Mouse (Mus musculus): ENCODE results near the gene Sapcd1. TPM values are rescaled to one million over a fixed set of nuclear protein-coding genes. Genes with fewer than 3 reads are reported as not detected.

Sapcd1 gene
- polyA plus RNA-seq, 1 experiment from 2014 or later: 3.2 TPM

- no peaks in the 10 kb centered on the region for H3K9me3 ChIP-seq (ENCODE audit: control insufficient read depth)
- no peak overlapping the region for H3K9ac ChIP-seq (ENCODE audit: low read depth, low read length)
- no peaks in the 10 kb centered on the region for H3K4me1 ChIP-seq (replicated peaks; ENCODE audit: control insufficient read depth, insufficient read depth, low read length)
- no peak overlapping the region for H3K4me3 ChIP-seq (ENCODE audit: low read depth, low read length)
- ATAC-seq: no peak
- no peak overlapping the region for H3K4me2 ChIP-seq (replicated peaks; ENCODE audit: low read depth)
- H3K27ac ChIP-seq (ENCODE audit: low read depth, low read length): no peak overlapping the region
- H3K27me3 ChIP-seq (replicated peaks; ENCODE audit: control insufficient read depth, insufficient read depth, low read length): no peaks in the 10 kb centered on the region
- 67% methylated on average over 4 of the region's 4 CpGs for WGBS
- H3K36me3 ChIP-seq (ENCODE audit: control insufficient read depth, insufficient read depth): no peaks in the 10 kb centered on the region
- no peak for TF ChIP-seq CTCF (IDR thresholded peaks at IDR 0.05; ENCODE audit: low read depth)
These were observed 48.2 kb downstream of the Sapcd1 start for GRCm38 (mm10) chr17:34979631-34980030.

- no peaks in the 10 kb centered on the region for H3K9me3 ChIP-seq (ENCODE audit: control insufficient read depth)
- no peak for TF ChIP-seq CTCF (IDR thresholded peaks at IDR 0.05; ENCODE audit: low read depth)
- no peaks in the 10 kb centered on the region for H3K4me1 ChIP-seq (replicated peaks; ENCODE audit: control insufficient read depth, insufficient read depth, low read length)
- 89% methylated on average over 27 of the region's 27 CpGs for WGBS
- no peak overlapping the region for H3K4me3 ChIP-seq (ENCODE audit: low read depth, low read length)
- no peaks in the 10 kb centered on the region for H3K36me3 ChIP-seq (ENCODE audit: control insufficient read depth, insufficient read depth)
- H3K27ac ChIP-seq (ENCODE audit: low read depth, low read length): no peak overlapping the region
- no peak overlapping the region for H3K9ac ChIP-seq (ENCODE audit: low read depth, low read length)
- ATAC-seq: no peak
- no peak overlapping the region for H3K4me2 ChIP-seq (replicated peaks; ENCODE audit: low read depth)
- H3K27me3 ChIP-seq (replicated peaks; ENCODE audit: control insufficient read depth, insufficient read depth, low read length): no peaks in the 10 kb centered on the region
These were observed 49.6 kb downstream of the Sapcd1 start for GRCm38 (mm10) chr17:34978239-34978638.

- Histone ChIP-seq H3K4me1 (replicated peaks; ENCODE audit: control insufficient read depth, insufficient read depth, low read length) (0 out of 2 replicates have a peak, but pooled peaks cover 6% of the 10 kb centered on the region), H3K4me2 (replicated peaks; ENCODE audit: low read depth) (no peak overlapping the region), H3K27ac (ENCODE audit: low read depth, low read length) (no peak overlapping the region), H3K4me3 (ENCODE audit: low read depth, low read length) (no peak overlapping the region), H3K27me3 (replicated peaks; ENCODE audit: control insufficient read depth, insufficient read depth, low read length) (no peaks in the 10 kb centered on the region), H3K36me3 (ENCODE audit: control insufficient read depth, insufficient read depth) (no peaks in the 10 kb centered on the region), H3K9me3 (ENCODE audit: control insufficient read depth) (no peaks in the 10 kb centered on the region), H3K9ac (ENCODE audit: low read depth, low read length) (no peak overlapping the region)
- WGBS: 94% methylated on average over 20 of the region's 20 CpGs
- TF ChIP-seq CTCF (IDR thresholded peaks at IDR 0.05; ENCODE audit: low read depth): no peak
- ATAC-seq: no peak
These were observed 50.8 kb downstream of the Sapcd1 start for GRCm38 (mm10) chr17:34977000-34977399.

Other genes starting within 250 kb of the Sapcd1 start
- 0.18 and 0.25 TPM in 2 replicates for gene Cyp21a1, start 223.5 kb downstream of the Sapcd1 start, polyA plus RNA-seq (2015; fragmentation: Nextera tagmentation; extraction: Ambion mirVana)
- 29.1 and 34.0 TPM in 2 replicates for gene Stk19, start 191.1 kb downstream of the Sapcd1 start, polyA plus RNA-seq (2015; fragmentation: Nextera tagmentation; extraction: Ambion mirVana)
- 42.5 and 44.2 TPM in 2 replicates for gene Dxo, start 191.0 kb downstream of the Sapcd1 start, polyA plus RNA-seq (2015; fragmentation: Nextera tagmentation; extraction: Ambion mirVana)
- gene Skiv2l, start 177.8 kb downstream of the Sapcd1 start, polyA plus RNA-seq (2015; fragmentation: Nextera tagmentation; extraction: Ambion mirVana): 18.3 and 20.8 TPM in 2 replicates
- 55.7 and 57.8 TPM in 2 replicates for gene Nelfe, start 177.6 kb downstream of the Sapcd1 start, polyA plus RNA-seq (2015; fragmentation: Nextera tagmentation; extraction: Ambion mirVana)
- gene Cfb, start 165.5 kb downstream of the Sapcd1 start, polyA plus RNA-seq (2015; fragmentation: Nextera tagmentation; extraction: Ambion mirVana): 84.8 and 94.9 TPM in 2 replicates
- gene Zbtb12, start 148.5 kb downstream of the Sapcd1 start, polyA plus RNA-seq (2015; fragmentation: Nextera tagmentation; extraction: Ambion mirVana): 0.74 and 1.1 TPM in 2 replicates
- not detected in 2 replicates for gene Gm20547, start 146.0 kb downstream of the Sapcd1 start, polyA plus RNA-seq (2015; fragmentation: Nextera tagmentation; extraction: Ambion mirVana)
- 60.3 and 66.2 TPM in 2 replicates for gene C2, start 129.8 kb downstream of the Sapcd1 start, polyA plus RNA-seq (2015; fragmentation: Nextera tagmentation; extraction: Ambion mirVana)
- gene Ehmt2, start 129.5 kb downstream of the Sapcd1 start, polyA plus RNA-seq (2015; fragmentation: Nextera tagmentation; extraction: Ambion mirVana): 35.8 and 40.3 TPM in 2 replicates
- 119 and 128 TPM in 2 replicates for gene Slc44a4, start 113.5 kb downstream of the Sapcd1 start, polyA plus RNA-seq (2015; fragmentation: Nextera tagmentation; extraction: Ambion mirVana)
- gene Neu1, start 96.8 kb downstream of the Sapcd1 start, polyA plus RNA-seq (2015; fragmentation: Nextera tagmentation; extraction: Ambion mirVana): 522 and 580 TPM in 2 replicates
- gene Hspa1b, start 68.8 kb downstream of the Sapcd1 start, polyA plus RNA-seq (2015; fragmentation: Nextera tagmentation; extraction: Ambion mirVana): 0.64 and 1.1 TPM in 2 replicates
- gene Gm20481, start 58.1 kb downstream of the Sapcd1 start, polyA plus RNA-seq (2015; fragmentation: Nextera tagmentation; extraction: Ambion mirVana): 0.43 TPM in 1 of 2 replicates, not detected in the other
- gene Hspa1a, start 55.9 kb downstream of the Sapcd1 start, polyA plus RNA-seq (2015; fragmentation: Nextera tagmentation; extraction: Ambion mirVana): 6.4 and 6.5 TPM in 2 replicates
- 0.22 and 0.25 TPM in 2 replicates for gene Hspa1l, start 55.3 kb downstream of the Sapcd1 start, polyA plus RNA-seq (2015; fragmentation: Nextera tagmentation; extraction: Ambion mirVana)
- gene Lsm2, start 46.2 kb downstream of the Sapcd1 start, polyA plus RNA-seq (2015; fragmentation: Nextera tagmentation; extraction: Ambion mirVana): 70.6 and 76.6 TPM in 2 replicates
- gene Vars, start 27.0 kb downstream of the Sapcd1 start, polyA plus RNA-seq (2015; fragmentation: Nextera tagmentation; extraction: Ambion mirVana): 74.0 and 84.2 TPM in 2 replicates
- gene Vwa7, start 11.4 kb downstream of the Sapcd1 start, polyA plus RNA-seq (2015; fragmentation: Nextera tagmentation; extraction: Ambion mirVana): 0.12 and 0.20 TPM in 2 replicates
- gene Msh5, start 18.7 kb upstream of the Sapcd1 start, polyA plus RNA-seq (2015; fragmentation: Nextera tagmentation; extraction: Ambion mirVana): 1.4 and 3.0 TPM in 2 replicates
- 290 and 312 TPM in 2 replicates for gene Clic1, start 21.9 kb upstream of the Sapcd1 start, polyA plus RNA-seq (2015; fragmentation: Nextera tagmentation; extraction: Ambion mirVana)
- 62.0 and 68.3 TPM in 2 replicates for gene Ddah2, start 31.0 kb upstream of the Sapcd1 start, polyA plus RNA-seq (2015; fragmentation: Nextera tagmentation; extraction: Ambion mirVana)
- gene Ly6g6c, start 37.4 kb upstream of the Sapcd1 start, polyA plus RNA-seq (2015; fragmentation: Nextera tagmentation; extraction: Ambion mirVana): 0.12 TPM in 1 of 2 replicates, not detected in the other
- 0.13 and 0.17 TPM in 2 replicates for gene Mpig6b, start 38.2 kb upstream of the Sapcd1 start, polyA plus RNA-seq (2015; fragmentation: Nextera tagmentation; extraction: Ambion mirVana)
- 2.2 TPM in 2 replicates for gene Ly6g6e, start 48.9 kb upstream of the Sapcd1 start, polyA plus RNA-seq (2015; fragmentation: Nextera tagmentation; extraction: Ambion mirVana)
- 3.8 and 4.9 TPM in 2 replicates for gene Ly6g6d, start 50.0 kb upstream of the Sapcd1 start, polyA plus RNA-seq (2015; fragmentation: Nextera tagmentation; extraction: Ambion mirVana)
- not detected in 2 replicates for gene Ly6g6f, start 57.6 kb upstream of the Sapcd1 start, polyA plus RNA-seq (2015; fragmentation: Nextera tagmentation; extraction: Ambion mirVana)
- gene Abhd16a, start 61.2 kb upstream of the Sapcd1 start, polyA plus RNA-seq (2015; fragmentation: Nextera tagmentation; extraction: Ambion mirVana): 101 and 103 TPM in 2 replicates
- gene Ly6g5c, start 80.3 kb upstream of the Sapcd1 start, polyA plus RNA-seq (2015; fragmentation: Nextera tagmentation; extraction: Ambion mirVana): not detected in 2 replicates
- gene Ly6g5b, start 87.4 kb upstream of the Sapcd1 start, polyA plus RNA-seq (2015; fragmentation: Nextera tagmentation; extraction: Ambion mirVana): 0.46 and 0.59 TPM in 2 replicates
- 15.0 and 16.6 TPM in 2 replicates for gene Gpank1, start 93.4 kb upstream of the Sapcd1 start, polyA plus RNA-seq (2015; fragmentation: Nextera tagmentation; extraction: Ambion mirVana)
- 262 and 264 TPM in 2 replicates for gene Csnk2b, start 94.0 kb upstream of the Sapcd1 start, polyA plus RNA-seq (2015; fragmentation: Nextera tagmentation; extraction: Ambion mirVana)
- gene D17H6S53E, start 98.4 kb upstream of the Sapcd1 start, polyA plus RNA-seq (2015; fragmentation: Nextera tagmentation; extraction: Ambion mirVana): 26.3 and 29.7 TPM in 2 replicates
- 18.3 and 22.5 TPM in 2 replicates for gene Apom, start 104.0 kb upstream of the Sapcd1 start, polyA plus RNA-seq (2015; fragmentation: Nextera tagmentation; extraction: Ambion mirVana)
- 37.4 and 46.0 TPM in 2 replicates for gene Bag6, start 107.2 kb upstream of the Sapcd1 start, polyA plus RNA-seq (2015; fragmentation: Nextera tagmentation; extraction: Ambion mirVana)
- 40.0 and 54.1 TPM in 2 replicates for gene Prrc2a, start 136.9 kb upstream of the Sapcd1 start, polyA plus RNA-seq (2015; fragmentation: Nextera tagmentation; extraction: Ambion mirVana)
- gene Aif1, start 148.1 kb upstream of the Sapcd1 start, polyA plus RNA-seq (2015; fragmentation: Nextera tagmentation; extraction: Ambion mirVana): 23.1 and 25.4 TPM in 2 replicates
- gene Lst1, start 160.4 kb upstream of the Sapcd1 start, polyA plus RNA-seq (2015; fragmentation: Nextera tagmentation; extraction: Ambion mirVana): 11.3 and 12.9 TPM in 2 replicates
- 1.7 and 2.4 TPM in 2 replicates for gene Ltb, start 166.4 kb upstream of the Sapcd1 start, polyA plus RNA-seq (2015; fragmentation: Nextera tagmentation; extraction: Ambion mirVana)
- gene Tnf, start 174.0 kb upstream of the Sapcd1 start, polyA plus RNA-seq (2015; fragmentation: Nextera tagmentation; extraction: Ambion mirVana): 0.17 and 0.27 TPM in 2 replicates
- 0.10 and 0.42 TPM in 2 replicates for gene Lta, start 177.3 kb upstream of the Sapcd1 start, polyA plus RNA-seq (2015; fragmentation: Nextera tagmentation; extraction: Ambion mirVana)
- gene Gm16181, start 192.8 kb upstream of the Sapcd1 start, polyA plus RNA-seq (2015; fragmentation: Nextera tagmentation; extraction: Ambion mirVana): 0.23 and 0.30 TPM in 2 replicates
- gene Atp6v1g2, start 205.6 kb upstream of the Sapcd1 start, polyA plus RNA-seq (2015; fragmentation: Nextera tagmentation; extraction: Ambion mirVana): 4.1 and 4.3 TPM in 2 replicates
- 8.1 and 8.2 TPM in 2 replicates for gene Nfkbil1, start 207.8 kb upstream of the Sapcd1 start, polyA plus RNA-seq (2015; fragmentation: Nextera tagmentation; extraction: Ambion mirVana)
- 125 and 127 TPM in 2 replicates for gene Ddx39b, start 213.7 kb upstream of the Sapcd1 start, polyA plus RNA-seq (2015; fragmentation: Nextera tagmentation; extraction: Ambion mirVana)
- 672 and 681 TPM in 2 replicates for gene H2-D1, start 234.7 kb upstream of the Sapcd1 start, polyA plus RNA-seq (2015; fragmentation: Nextera tagmentation; extraction: Ambion mirVana)